Mouse (Mus musculus): ENCODE results near the gene Nat8l.
A peak's percentile ranks its signal among the peaks of the same experiment; 100 is the strongest.

Gene Nat8l

DNA sequence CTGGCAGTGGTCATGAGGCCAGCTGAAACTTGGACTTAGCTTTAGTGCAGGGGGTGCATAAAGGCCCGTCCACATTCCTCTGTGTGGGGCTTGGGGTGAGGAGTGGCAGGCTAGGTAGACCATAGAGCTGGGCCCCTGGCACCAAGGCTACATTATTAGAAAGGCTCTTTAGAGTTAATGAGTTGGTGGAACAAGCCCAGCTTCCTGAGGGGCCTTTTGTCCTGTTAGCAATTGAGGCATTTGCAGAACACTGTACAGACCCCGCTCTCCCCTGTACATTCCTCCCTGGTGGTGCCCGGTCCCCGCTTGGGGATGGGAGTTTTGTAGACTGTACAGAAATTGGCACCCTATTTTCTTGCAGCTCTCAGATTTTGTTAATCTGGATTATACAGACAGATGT, 6.9 kb downstream of the Nat8l start:
- DNase-seq (ENCODE audit: low read depth, low spot score) = no peak

DNA sequence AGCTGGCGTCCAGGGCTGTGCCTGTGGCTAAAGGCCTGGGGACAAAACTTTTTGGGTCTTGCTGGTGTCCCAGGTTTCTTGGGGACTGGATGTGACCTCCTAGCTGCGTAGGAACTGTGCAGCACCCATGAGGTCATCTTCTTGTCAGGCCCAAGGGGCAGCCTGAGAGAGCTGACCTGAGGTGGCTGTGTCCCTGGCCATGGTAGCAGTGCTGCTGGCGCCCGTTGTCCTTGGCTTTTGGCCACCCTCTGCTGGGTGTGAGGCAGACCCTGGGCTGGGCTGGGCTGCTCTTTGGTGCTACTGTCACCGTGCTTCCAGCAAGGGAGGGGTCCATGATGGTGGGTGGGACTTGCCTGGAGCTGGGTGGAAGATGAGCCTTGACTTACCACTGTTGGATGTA, 8.8 kb downstream of the Nat8l start:
- no peak for DNase-seq (ENCODE audit: low read depth, low spot score)

DNA sequence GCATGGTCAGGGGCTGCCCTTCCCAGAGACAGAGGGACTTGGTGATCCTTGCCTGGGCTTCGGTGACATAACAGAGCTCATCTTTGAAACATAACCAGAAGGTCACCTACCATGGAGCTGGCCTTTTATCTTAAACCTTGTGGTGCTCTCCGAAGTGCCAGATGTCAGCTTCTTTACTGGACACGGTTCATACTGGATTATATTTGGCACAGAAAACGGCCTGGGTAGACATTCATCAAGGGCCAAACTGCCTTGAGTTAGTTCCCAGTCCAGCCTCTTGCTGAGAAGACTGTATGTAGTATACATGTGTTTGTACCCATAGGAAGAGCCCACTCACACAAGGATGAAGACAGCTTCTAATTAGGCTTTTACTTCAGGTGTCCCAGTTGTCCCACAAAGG, 11.0 kb downstream of the Nat8l start:
- no peak for DNase-seq (ENCODE audit: low read depth, low spot score)

DNA sequence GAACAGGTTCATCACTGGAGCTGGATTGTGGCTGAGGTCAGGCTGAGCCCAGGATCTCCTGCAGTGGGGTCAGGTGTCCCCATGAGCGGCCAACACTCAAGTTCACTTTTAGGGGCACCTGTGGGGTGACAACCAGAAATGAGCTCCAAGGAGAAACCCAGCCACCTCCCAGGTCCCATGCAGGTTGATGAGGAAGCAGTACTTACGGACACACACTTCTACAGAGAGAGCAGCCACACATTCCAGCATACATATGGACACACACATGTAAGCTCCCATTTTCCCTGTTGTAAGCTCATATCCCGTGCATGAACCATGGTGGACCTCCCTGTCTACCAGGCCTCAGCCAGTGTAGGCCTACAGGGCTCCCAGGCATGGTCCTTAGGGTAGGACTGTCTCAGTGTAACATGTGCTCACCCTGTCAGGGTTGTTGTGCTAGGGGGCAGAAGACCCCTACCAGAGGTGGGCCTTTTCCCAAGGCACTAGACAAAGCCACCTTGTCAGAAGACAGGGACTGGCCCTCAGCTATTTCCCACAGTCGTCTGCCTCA, 11.7 kb downstream of the Nat8l start:
- no peak for DNase-seq (ENCODE audit: low read depth, low spot score)

DNA sequence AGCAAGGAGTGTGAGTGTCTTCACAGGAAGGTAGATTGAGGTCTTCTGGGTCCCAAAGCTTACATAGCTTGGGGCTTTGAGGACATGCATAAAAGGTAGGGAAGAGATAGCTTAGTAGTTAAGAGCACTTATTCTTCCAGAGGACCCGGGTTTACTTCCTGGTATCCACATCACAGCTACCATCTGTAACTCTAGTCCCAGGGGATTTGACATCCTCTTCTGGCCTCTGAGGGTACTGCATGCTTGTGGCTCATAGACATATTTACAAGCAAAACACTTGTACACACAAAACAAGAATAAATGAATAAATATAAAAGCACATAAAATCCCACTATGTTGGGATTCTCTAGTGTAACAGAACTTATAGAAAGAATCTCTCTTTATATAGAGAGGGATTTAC, 18.9 kb downstream of the Nat8l start:
- DNase-seq (ENCODE audit: low read depth, low spot score) = peak; percentile 37

DNA sequence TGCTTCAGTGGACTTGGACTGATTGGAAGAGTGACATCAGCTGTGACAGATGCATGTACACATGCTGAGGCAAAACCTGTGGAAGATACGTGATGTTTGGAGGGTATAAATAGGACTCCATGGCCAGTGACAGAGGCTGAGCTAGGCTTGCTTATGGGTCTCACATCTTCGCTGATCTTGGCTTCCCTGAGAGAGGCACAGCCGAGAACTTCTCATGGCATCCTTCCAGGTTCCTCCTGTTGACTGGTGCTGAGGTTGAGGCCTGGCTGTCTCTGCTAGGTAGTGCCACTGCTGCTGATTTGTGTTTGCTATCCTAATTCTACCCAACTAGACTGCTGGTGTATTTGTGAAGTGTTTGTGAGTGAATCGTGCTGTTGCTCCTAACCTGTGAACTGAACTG, 23.2 kb downstream of the Nat8l start:
- DNase-seq (ENCODE audit: low read depth, low spot score) = no peak

DNA sequence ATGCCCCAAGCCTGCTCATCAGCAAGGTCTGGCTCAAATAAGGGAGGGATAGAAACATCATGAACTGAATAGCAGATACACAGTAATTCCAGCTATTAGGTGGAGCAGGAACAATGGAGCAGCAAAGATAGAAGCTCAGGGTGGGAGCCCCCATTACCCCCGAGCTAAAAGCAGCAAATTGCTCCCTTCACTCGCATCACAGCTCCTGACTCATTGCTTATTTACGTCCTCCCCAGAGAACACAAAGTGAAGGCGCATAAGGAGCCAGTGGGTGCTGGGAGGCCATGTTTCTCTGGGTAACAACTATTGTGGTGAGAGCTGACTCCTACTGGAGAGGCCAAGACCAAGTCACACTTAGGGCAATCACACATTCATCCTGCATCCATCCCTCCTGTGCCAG, 34.3 kb downstream of the Nat8l start:
- DNase-seq (ENCODE audit: low read depth, low spot score) = no peak

DNA sequence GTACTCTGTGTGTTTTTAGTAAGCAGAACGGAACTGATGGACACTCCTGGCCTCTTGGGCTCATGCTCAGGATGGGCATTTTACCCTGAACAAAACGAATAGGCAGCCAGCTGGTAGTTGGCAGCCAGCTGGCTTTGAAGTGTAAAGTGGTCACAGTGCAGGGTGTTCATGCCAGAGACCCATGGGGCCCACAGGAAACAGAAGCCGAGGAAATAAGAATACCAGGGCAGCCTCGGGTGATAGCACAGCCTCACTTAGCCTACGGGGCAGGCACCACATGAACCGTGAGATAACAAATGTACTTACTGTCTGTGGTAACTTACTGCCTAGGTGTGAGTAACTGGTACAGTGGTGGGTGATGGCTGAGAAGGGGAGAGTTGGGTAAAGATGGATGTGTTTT, 35.2 kb downstream of the Nat8l start:
- no peak for DNase-seq (ENCODE audit: low read depth, low spot score)

DNA sequence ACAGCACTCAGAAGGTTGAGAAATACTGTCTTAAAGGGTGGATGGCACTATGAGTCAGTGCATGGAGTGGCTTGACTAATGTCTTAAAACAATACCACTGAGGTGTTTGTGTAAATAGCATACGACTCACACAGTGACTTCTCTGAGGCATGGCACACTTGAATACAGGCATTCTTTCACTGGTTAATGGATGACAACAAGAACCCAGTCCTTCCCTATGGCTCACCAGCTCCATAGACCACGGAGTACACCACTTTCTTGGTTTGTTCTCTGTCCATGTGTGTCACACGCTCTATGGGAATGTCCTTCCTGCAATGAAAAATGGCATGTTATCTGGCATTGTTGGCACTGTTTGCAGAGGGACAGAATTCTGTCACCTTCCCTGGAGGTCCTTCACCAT, 36.7 kb downstream of the Nat8l start:
- no peak for DNase-seq (ENCODE audit: low read depth, low spot score)

Measured in mesoderm, embryonic 11.5 days (tissue).